Mouse (Mus musculus): ENCODE results near the gene Sqstm1.

GRCm38 (mm10) chr11:50216724-50217366, 6.2 kb upstream of the Sqstm1 start:
- TF ChIP-seq CTCF (conservative IDR thresholded peaks at IDR 0.05 in 1 of 2, IDR thresholded peaks at IDR 0.05 in 1 of 2; ENCODE audit: low read depth in 2 of 2, low read length in 2 of 2) (no peak), MAX (IDR thresholded peaks at IDR 0.05; ENCODE audit: low read length) (no peak), NELFE (IDR thresholded peaks at IDR 0.05; ENCODE audit: low read depth, low read length) (no peak)
